Mouse (Mus musculus) CD4-positive naive resting alpha-beta T cell, adult 76 days (primary cell): ENCODE results near the gene Nptx2. TPM values are rescaled to one million over a fixed set of nuclear protein-coding genes. Genes with fewer than 3 reads are reported as not detected.

ENCODE experiments used
- total RNA-seq: library from RNA; stranded (reverse); gene quantifications from one replicate; pipeline ENCODE4 v1.2.4, GENCODE M21; 2023

Nptx2 gene
- not detected for total RNA-seq

GRCm38 (mm10) chr5:144545653-144546422, at the start of gene Nptx2:
Nptx2 (plus strand) TSS chr5:144545902.

Other genes starting within 250 kb of the Nptx2 start
- gene Baiap2l1, start 187.8 kb upstream of the Nptx2 start, total RNA-seq: 0.94 TPM
- gene Tmem130, start 215.9 kb downstream of the Nptx2 start, total RNA-seq: not detected
- gene Trrap, start 221.8 kb downstream of the Nptx2 start, total RNA-seq: 156 TPM